Mouse (Mus musculus) spleen, postnatal 10 days (tissue): Measurements from ENCODE around the gene Vps37c.

Source experiments
- DNase-seq, 2 experiments: peaks; one replicate each; pipeline ENCODE4 v3.0.0; 2021 to 2022; ENCODE audit warnings: low spot score in 2 of 2

Vps37c gene

GRCm38 (mm10) chr19:10740641-10741440 is 52.3 kb downstream of the Vps37c start:
- peak in 1 of 2 experiments; percentile 35 for DNase-seq

GRCm38 (mm10) chr19:10742145-10742544 is 53.6 kb downstream of the Vps37c start:
- DNase-seq: no peak

- no peak for DNase-seq
Observed at GRCm38 (mm10) chr19:10742565-10742964, 54.0 kb downstream of the Vps37c start.

GRCm38 (mm10) chr19:10747182-10747581 is 58.6 kb downstream of the Vps37c start:
- no peak for DNase-seq

- peak in 1 of 2 experiments; percentile 35 for DNase-seq
Observed at GRCm38 (mm10) chr19:10747718-10748117, 59.2 kb downstream of the Vps37c start.

GRCm38 (mm10) chr19:10748401-10749102 is 60.0 kb downstream of the Vps37c start:
- no peak for DNase-seq

- DNase-seq: no peak
Observed at GRCm38 (mm10) chr19:10749295-10749694, 60.8 kb downstream of the Vps37c start.

- DNase-seq: no peak
Observed at GRCm38 (mm10) chr19:10750161-10750560, 61.6 kb downstream of the Vps37c start.

GRCm38 (mm10) chr19:10751607-10752006 is 63.1 kb downstream of the Vps37c start:
- no peak for DNase-seq

- no peak for DNase-seq
Observed at GRCm38 (mm10) chr19:10752106-10752505, 63.6 kb downstream of the Vps37c start.

- no peak for DNase-seq
Observed at GRCm38 (mm10) chr19:10752646-10753045, 64.1 kb downstream of the Vps37c start.

- DNase-seq: no peak
Observed at GRCm38 (mm10) chr19:10757125-10757524, 68.6 kb downstream of the Vps37c start.

- no peak for DNase-seq
Observed at GRCm38 (mm10) chr19:10757526-10757925, 69.0 kb downstream of the Vps37c start.

- DNase-seq: no peak
Observed at GRCm38 (mm10) chr19:10758708-10759107, 70.2 kb downstream of the Vps37c start.

- no peak for DNase-seq
Observed at GRCm38 (mm10) chr19:10759525-10759924, 71.0 kb downstream of the Vps37c start.

- DNase-seq: no peak
Observed at GRCm38 (mm10) chr19:10759983-10760831, 71.7 kb downstream of the Vps37c start.

GRCm38 (mm10) chr19:10761794-10762415 is 73.4 kb downstream of the Vps37c start:
- DNase-seq: no peak

GRCm38 (mm10) chr19:10762468-10762867 is 73.9 kb downstream of the Vps37c start:
- DNase-seq: no peak

GRCm38 (mm10) chr19:10763381-10764031 is 75.0 kb downstream of the Vps37c start:
- no peak for DNase-seq
